Mouse (Mus musculus): ENCODE results near the gene Vmn1r142. TPM values are rescaled to one million over a fixed set of nuclear protein-coding genes. Genes with fewer than 3 reads are reported as not detected.
"Not testable (repeated sequence)": the region's sequence is repeated elsewhere in the genome, so short reads cannot be mapped to it uniquely, and the experiment has no call there.

Vmn1r142 gene
- not detected for total RNA-seq (2021)
- long read RNA-seq, experiment 1: 0 reads
- long read RNA-seq, experiment 2: 0 reads

GRCm38 (mm10) chr7:22163935-22164334 lies at the start of gene Vmn1r142:
Gene Vmn1r142, minus strand, starts transcription at chr7:22164035.
- intact Hi-C loops (cut with DNase I; ENCODE audit: low total_unique reads); DNase-seq: not testable (repeated sequence)

GRCm38 (mm10) chr7:22201164-22201563 lies 37.3 kb upstream of the Vmn1r142 start, which contains the start of gene Gm8653:
Gene Gm8653, minus strand, starts transcription at chr7:22201264.
- DNase-seq; intact Hi-C loops (cut with DNase I; ENCODE audit: low total_unique reads): not testable (repeated sequence)

GRCm38 (mm10) chr7:22189077-22189476 lies 25.2 kb upstream of the Vmn1r142 start, which contains the start of gene Vmn1r143:
Gene Vmn1r143, plus strand, starts transcription at chr7:22189377.
- DNase-seq; intact Hi-C loops (cut with DNase I; ENCODE audit: low total_unique reads): not testable (repeated sequence)

- DNase-seq; intact Hi-C loops (cut with DNase I; ENCODE audit: low total_unique reads): not testable (repeated sequence)
Observed at GRCm38 (mm10) chr7:22134641-22135040, 29.2 kb downstream of the Vmn1r142 start, which contains the start of gene Gm10666. Gene Gm10666, minus strand, starts transcription at chr7:22134741.

- DNase-seq; intact Hi-C loops (cut with DNase I; ENCODE audit: low total_unique reads): not testable (repeated sequence)
Observed at GRCm38 (mm10) chr7:22118145-22118544, 45.7 kb downstream of the Vmn1r142 start, which contains the start of gene Gm16451. Gene Gm16451, minus strand, starts transcription at chr7:22118245.

Other genes with a start within 250 kb of the Vmn1r142 start
- not detected for gene Gm5891, start 242.7 kb downstream of the Vmn1r142 start, total RNA-seq (2021)
- not detected for gene Vmn1r137, start 169.4 kb downstream of the Vmn1r142 start, total RNA-seq (2021)
- gene Vmn1r138, start 135.1 kb downstream of the Vmn1r142 start, total RNA-seq (2021): not detected
- gene Gm6176, start 107.7 kb downstream of the Vmn1r142 start, total RNA-seq (2021): not detected
- gene Vmn1r139, start 95.0 kb downstream of the Vmn1r142 start, total RNA-seq (2021): not detected
- not detected for gene Gm16451, start 45.8 kb downstream of the Vmn1r142 start, total RNA-seq (2021)
- gene Gm10666, start 29.3 kb downstream of the Vmn1r142 start, total RNA-seq (2021): not detected
- gene Vmn1r143, start 25.3 kb upstream of the Vmn1r142 start, total RNA-seq (2021): not detected
- not detected for gene Gm8653, start 37.2 kb upstream of the Vmn1r142 start, total RNA-seq (2021)
- gene Gm8453, start 65.4 kb upstream of the Vmn1r142 start, total RNA-seq (2021): not detected
- not detected for gene Gm4187, start 165.7 kb upstream of the Vmn1r142 start, total RNA-seq (2021)
- not detected for gene Gm8660, start 207.0 kb upstream of the Vmn1r142 start, total RNA-seq (2021)
- gene Vmn1r148, start 249.5 kb upstream of the Vmn1r142 start, total RNA-seq (2021): not detected

Measured in gastrocnemius, postnatal 14 days (tissue).